Mouse (Mus musculus): ENCODE data around the gene Ppfibp1.

DNA sequence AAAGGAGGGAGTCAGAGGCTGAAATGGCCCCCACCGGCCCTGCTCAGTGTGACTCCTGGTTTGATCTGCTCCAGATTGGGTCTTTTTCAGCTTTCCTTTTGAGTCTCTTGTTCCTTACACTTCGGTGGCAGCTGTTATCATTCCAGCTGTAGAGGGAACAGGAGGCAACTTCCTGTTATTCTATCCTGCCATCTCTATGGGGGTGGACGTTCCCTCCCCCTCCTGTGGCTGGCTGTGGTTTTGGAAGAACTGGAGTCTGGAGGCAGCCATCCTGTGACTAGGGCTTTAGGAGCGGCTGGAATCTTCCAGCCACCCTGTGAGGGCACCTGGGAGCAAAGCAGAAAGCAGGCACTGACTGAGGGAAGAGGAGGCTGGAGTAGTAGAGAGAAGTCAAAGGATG is 3.4 kb upstream of the Ppfibp1 start:
- no peak for TF ChIP-seq CTCF (IDR thresholded peaks at IDR 0.05; ENCODE audit: low read depth, low read length)
- no peak for TF ChIP-seq TAL1 (conservative IDR thresholded peaks at IDR 0.05; ENCODE audit: low read depth, low read length)

All from G1E (cell line).